Mouse (Mus musculus): ENCODE data around the gene Xab2. TPM values are rescaled to one million over a fixed set of nuclear protein-coding genes. Genes with fewer than 3 reads are reported as not detected.

The Xab2 gene
- 61.4 and 61.6 TPM in 2 replicates for polyA plus RNA-seq (2014; fragmentation: Nextera tagmentation; extraction: Ambion mirVana)

DNA sequence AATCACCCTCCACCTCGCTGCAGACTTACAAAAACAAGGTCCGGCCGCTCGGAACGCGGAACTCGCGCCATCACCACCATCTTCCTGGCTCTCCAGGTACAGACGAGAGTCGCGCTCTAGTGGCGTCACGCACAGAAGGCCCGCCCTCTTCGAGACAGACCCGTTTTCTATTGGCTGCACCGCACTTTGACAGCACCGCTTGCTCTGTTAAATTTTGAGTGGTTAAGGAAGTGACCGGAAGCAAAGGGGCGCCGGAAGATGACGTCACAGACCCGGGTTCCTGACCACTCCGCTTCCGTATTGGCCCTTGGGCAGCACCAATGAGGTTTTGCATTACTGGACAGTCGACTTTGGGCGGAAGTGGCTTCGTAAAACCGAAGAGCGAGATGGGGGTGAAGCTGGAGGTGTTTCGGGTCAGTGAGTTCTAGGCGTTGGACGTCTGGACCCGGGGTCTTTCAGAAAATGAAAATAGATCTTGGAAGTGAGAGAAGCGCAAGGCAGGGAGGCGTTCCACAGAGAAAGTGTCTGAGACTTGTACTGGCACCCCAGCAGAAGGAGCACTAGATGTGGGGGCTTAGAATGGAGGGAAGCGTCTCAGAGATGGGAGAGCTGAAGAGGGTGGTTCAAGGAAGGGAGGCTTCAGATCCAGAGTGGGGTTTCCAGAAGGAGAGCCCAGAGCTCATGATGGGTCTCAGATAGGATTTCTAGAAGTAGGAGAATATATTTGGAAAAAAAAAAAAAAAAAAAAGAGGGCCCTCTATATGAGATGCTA lies at the start of gene Xab2, which contains the start of gene Pet100:
Xab2 (minus strand) TSS at position 118 of the 772 bp plus-strand sequence.
Pet100 (plus strand) TSS at position 350 of the 772 bp plus-strand sequence.
- peak; percentile 97 for ATAC-seq (replicated peaks; ENCODE audit: insufficient number of reproducible peaks, low FRiP score, low TSS enrichment, low read depth)
- Histone ChIP-seq H3K27ac (replicated peaks; ENCODE audit: low read depth, low read length) (no peak within 1 kb of the TSS), H3K4me3 (ENCODE audit: low read depth, low read length) (peak within 1 kb of the TSS; percentile 84), H3K9me3 (replicated peaks; ENCODE audit: control insufficient read depth, low read length) (no peaks in the 10 kb centered on the region), H3K4me1 (ENCODE audit: control insufficient read depth, insufficient read depth, low read length) (no peaks in the 10 kb centered on the region), H3K27me3 (ENCODE audit: control insufficient read depth, insufficient read depth, low read length) (no peaks in the 10 kb centered on the region), H3K4me2 (ENCODE audit: low read depth, low read length) (peak within 1 kb of the TSS; percentile 76), H3K9ac (replicated peaks; ENCODE audit: low read length) (peak within 1 kb of the TSS; percentile 63), H3K36me3 (replicated peaks; ENCODE audit: control insufficient read depth, insufficient read depth, low read depth, low read length) (no peaks in the 10 kb centered on the region; the same call in 1 of the 2 replicates)
- peak; percentile 100 for DNase-seq (ENCODE audit: low spot score)
- WGBS = under 1% methylated on average over 37 of the region's 37 CpGs

DNA sequence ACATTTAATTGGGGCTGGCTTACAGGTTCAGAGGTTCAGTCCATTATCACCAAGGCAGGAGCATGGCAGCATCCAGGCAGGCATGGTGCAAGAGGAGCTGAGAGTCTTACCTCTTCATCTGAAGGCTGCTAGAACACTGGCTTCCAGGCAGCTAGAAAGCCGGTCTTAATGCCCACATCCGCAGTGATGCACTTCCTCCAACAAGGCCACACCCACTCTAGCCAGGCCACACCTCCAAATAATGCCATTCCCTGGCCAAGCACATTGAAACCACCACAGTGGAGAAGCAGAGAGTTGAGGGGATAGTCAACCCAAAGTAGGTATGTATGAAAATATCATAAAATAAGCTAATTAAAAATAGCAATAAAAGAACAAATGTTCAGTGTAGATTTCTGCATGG lies 49.3 kb upstream of the Xab2 start:
- H3K27ac ChIP-seq (replicated peaks; ENCODE audit: low read depth, low read length) = no peak overlapping the region
- no peaks in the 10 kb centered on the region for H3K4me1 ChIP-seq (ENCODE audit: control insufficient read depth, insufficient read depth, low read length)
- no peak overlapping the region for H3K4me2 ChIP-seq (ENCODE audit: low read depth, low read length)
- no peaks in the 10 kb centered on the region for H3K27me3 ChIP-seq (ENCODE audit: control insufficient read depth, insufficient read depth, low read length)
- ATAC-seq (replicated peaks; ENCODE audit: insufficient number of reproducible peaks, low FRiP score, low TSS enrichment, low read depth) = no peak
- DNase-seq (ENCODE audit: low spot score) = no peak
- H3K4me3 ChIP-seq (ENCODE audit: low read depth, low read length) = no peak overlapping the region
- no peaks in the 10 kb centered on the region for H3K9me3 ChIP-seq (replicated peaks; ENCODE audit: control insufficient read depth, low read length)
- 88% methylated on average over 2 of the region's 2 CpGs for WGBS
- no peaks in the 10 kb centered on the region for H3K36me3 ChIP-seq (replicated peaks; ENCODE audit: control insufficient read depth, insufficient read depth, low read depth, low read length)
- H3K9ac ChIP-seq (replicated peaks; ENCODE audit: low read length) = no peak overlapping the region

DNA sequence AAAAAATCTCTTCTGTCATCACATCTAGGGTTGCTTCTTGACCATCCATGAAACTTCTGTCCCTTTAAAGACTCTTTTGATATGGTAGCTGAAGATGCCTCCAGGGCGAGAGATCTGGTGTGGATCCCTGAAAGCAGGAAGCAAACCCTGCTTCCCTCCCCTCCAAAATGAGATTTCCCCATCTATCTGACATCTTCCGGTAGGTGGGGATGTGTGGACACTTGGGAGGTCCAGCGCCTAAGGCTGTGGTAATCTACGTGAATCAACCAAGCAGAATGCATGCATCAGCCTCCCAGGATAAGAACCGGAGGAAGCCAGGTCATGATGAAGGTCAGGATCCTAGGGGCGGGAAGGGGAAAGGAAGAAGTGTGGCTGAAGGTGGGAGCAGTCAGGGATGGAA lies 44.4 kb upstream of the Xab2 start, which contains the start of gene Mcemp1:
Mcemp1 (plus strand) TSS at position 248 of the 400 bp plus-strand sequence.
- H3K9me3 ChIP-seq (replicated peaks; ENCODE audit: control insufficient read depth, low read length) = no peaks in the 10 kb centered on the region
- no peak within 1 kb of the TSS for H3K4me3 ChIP-seq (ENCODE audit: low read depth, low read length)
- H3K27ac ChIP-seq (replicated peaks; ENCODE audit: low read depth, low read length) = no peak within 1 kb of the TSS
- 59% methylated on average over 6 of the region's 6 CpGs for WGBS
- H3K9ac ChIP-seq (replicated peaks; ENCODE audit: low read length) = no peak within 1 kb of the TSS
- no peaks in the 10 kb centered on the region for H3K27me3 ChIP-seq (ENCODE audit: control insufficient read depth, insufficient read depth, low read length)
- no peak within 1 kb of the TSS for H3K4me2 ChIP-seq (ENCODE audit: low read depth, low read length)
- no peaks in the 10 kb centered on the region for H3K36me3 ChIP-seq (replicated peaks; ENCODE audit: control insufficient read depth, insufficient read depth, low read depth, low read length)
- H3K4me1 ChIP-seq (ENCODE audit: control insufficient read depth, insufficient read depth, low read length) = no peaks in the 10 kb centered on the region
- ATAC-seq (replicated peaks; ENCODE audit: insufficient number of reproducible peaks, low FRiP score, low TSS enrichment, low read depth) (no peak), DNase-seq (ENCODE audit: low spot score) (no peak)

DNA sequence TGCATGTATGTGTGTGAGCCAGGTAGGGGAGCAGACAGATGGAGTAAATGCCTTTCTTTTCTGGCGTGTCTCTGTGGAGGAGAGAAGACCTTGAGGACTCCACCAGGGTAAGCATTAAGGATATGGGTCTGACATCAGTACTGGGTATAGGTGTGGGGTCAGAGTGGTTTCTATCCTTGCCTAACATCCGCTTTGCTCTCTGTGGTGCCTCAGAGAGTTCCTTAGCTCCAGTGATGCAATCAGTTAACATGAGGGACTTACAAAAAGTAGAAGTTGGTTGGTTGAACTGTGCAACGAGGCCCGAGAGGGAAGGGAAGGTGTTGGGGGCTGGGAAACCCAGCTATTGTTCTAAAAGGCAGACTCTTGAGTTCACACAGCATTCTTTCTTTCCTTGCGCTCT lies 43.3 kb upstream of the Xab2 start:
- Histone ChIP-seq H3K9me3 (replicated peaks; ENCODE audit: control insufficient read depth, low read length) (no peaks in the 10 kb centered on the region), H3K36me3 (replicated peaks; ENCODE audit: control insufficient read depth, insufficient read depth, low read depth, low read length) (no peaks in the 10 kb centered on the region), H3K27ac (replicated peaks; ENCODE audit: low read depth, low read length) (no peak overlapping the region), H3K4me3 (ENCODE audit: low read depth, low read length) (no peak overlapping the region), H3K4me2 (ENCODE audit: low read depth, low read length) (no peak overlapping the region), H3K4me1 (ENCODE audit: control insufficient read depth, insufficient read depth, low read length) (no peaks in the 10 kb centered on the region), H3K27me3 (ENCODE audit: control insufficient read depth, insufficient read depth, low read length) (no peaks in the 10 kb centered on the region), H3K9ac (replicated peaks; ENCODE audit: low read length) (no peak overlapping the region)
- WGBS = 66% methylated on average over 5 of the region's 5 CpGs
- ATAC-seq (replicated peaks; ENCODE audit: insufficient number of reproducible peaks, low FRiP score, low TSS enrichment, low read depth) (no peak), DNase-seq (ENCODE audit: low spot score) (no peak)

DNA sequence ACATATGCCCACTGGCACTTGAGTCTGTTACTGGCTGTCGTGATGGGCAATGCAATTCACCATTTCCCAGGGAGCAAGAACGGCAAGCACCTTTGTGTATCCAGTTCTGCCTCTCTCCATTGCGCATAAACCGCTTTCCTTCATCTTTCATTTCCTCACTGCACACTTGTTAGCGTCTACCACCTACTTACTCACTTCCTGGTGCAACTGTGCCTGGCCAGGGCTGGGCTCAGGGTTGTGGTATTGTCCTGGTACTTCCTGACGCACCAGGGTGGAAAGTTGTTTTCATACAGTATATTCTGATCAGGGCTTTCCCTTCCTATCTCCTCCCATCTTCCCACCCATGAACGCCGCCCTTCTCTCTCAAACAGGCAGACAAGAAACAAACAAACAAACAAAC lies 39.8 kb upstream of the Xab2 start:
- ATAC-seq (replicated peaks; ENCODE audit: insufficient number of reproducible peaks, low FRiP score, low TSS enrichment, low read depth) = no peak

DNA sequence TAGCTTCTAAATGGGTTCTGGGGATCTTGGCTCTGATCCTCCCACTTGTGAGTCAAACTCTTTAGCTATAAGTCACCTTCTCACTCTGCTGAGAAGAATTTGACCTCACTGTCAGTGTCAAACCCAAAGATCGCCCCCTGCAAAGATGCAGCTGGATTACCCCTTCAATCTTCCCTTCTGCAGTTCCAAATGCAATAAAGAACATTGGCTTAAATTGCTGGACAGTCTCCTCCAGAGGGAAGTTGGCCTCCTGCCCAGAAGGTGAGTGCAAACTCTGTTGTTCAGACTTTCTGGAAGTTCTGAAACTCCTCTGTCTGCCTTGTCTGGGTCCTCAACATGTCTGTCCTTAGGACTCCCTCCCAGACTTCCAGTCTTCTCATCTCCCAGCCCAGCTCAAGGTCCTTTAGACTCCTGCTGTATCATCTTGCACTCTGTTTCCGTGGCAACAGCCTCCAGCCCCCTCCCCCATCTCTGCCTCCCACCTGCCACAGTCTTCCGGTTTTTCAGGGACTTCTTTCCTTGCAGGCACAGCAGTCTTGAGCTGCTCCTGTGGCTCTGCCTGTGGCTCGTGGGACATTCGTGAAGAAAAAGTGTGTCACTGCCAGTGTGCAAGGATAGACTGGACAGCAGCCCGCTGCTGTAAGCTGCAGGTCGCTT lies 35.7 kb upstream of the Xab2 start:
- Histone ChIP-seq H3K27me3 (ENCODE audit: control insufficient read depth, insufficient read depth, low read length) (no peaks in the 10 kb centered on the region), H3K27ac (replicated peaks; ENCODE audit: low read depth, low read length) (no peak overlapping the region; the same call in 1 of the 2 replicates), H3K4me3 (ENCODE audit: low read depth, low read length) (no peak overlapping the region), H3K9me3 (replicated peaks; ENCODE audit: control insufficient read depth, low read length) (no peaks in the 10 kb centered on the region), H3K9ac (replicated peaks; ENCODE audit: low read length) (no peak overlapping the region), H3K4me1 (ENCODE audit: control insufficient read depth, insufficient read depth, low read length) (no peaks in the 10 kb centered on the region; the same call in 1 of the 2 replicates), H3K4me2 (ENCODE audit: low read depth, low read length) (peak overlapping the region; percentile 20; the same call in 1 of the 2 replicates), H3K36me3 (replicated peaks; ENCODE audit: control insufficient read depth, insufficient read depth, low read depth, low read length) (no peaks in the 10 kb centered on the region)
- peak; percentile 63 for DNase-seq (ENCODE audit: low spot score)
- ATAC-seq (replicated peaks; ENCODE audit: insufficient number of reproducible peaks, low FRiP score, low TSS enrichment, low read depth) = no peak; the same call in 1 of the 2 replicates
- 29% methylated on average over 7 of the region's 7 CpGs for WGBS

More for the DNA sequence above, 39.8 kb upstream of the Xab2 start:
- Histone ChIP-seq H3K36me3 (replicated peaks; ENCODE audit: control insufficient read depth, insufficient read depth, low read depth, low read length) (no peaks in the 10 kb centered on the region), H3K4me1 (ENCODE audit: control insufficient read depth, insufficient read depth, low read length) (no peaks in the 10 kb centered on the region; the same call in 1 of the 2 replicates), H3K27me3 (ENCODE audit: control insufficient read depth, insufficient read depth, low read length) (no peaks in the 10 kb centered on the region), H3K27ac (replicated peaks; ENCODE audit: low read depth, low read length) (no peak overlapping the region), H3K9ac (replicated peaks; ENCODE audit: low read length) (no peak overlapping the region), H3K4me3 (ENCODE audit: low read depth, low read length) (no peak overlapping the region), H3K4me2 (ENCODE audit: low read depth, low read length) (no peak overlapping the region), H3K9me3 (replicated peaks; ENCODE audit: control insufficient read depth, low read length) (no peaks in the 10 kb centered on the region)
- WGBS = 79% methylated on average over 8 of the region's 8 CpGs
- no peak for DNase-seq (ENCODE audit: low spot score)

DNA sequence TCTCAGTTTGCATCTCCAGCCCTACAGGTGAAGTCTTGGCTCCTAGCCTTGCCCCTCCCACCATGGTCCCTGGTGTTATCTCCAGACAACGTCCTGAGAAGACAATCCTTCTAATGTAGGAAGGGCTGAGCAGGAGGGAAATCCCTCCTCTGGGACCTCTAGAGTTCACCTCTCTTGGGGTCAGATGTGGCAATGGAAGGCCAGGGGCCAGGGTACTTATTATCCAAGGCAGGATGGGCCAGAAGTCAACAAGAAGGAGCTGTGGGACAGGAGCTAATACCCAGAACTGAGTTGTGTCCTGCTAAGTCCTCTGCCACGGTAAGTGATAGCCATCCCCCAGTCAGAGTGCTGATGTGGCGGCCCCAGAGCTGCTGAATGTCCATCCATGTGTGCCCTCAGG lies 34.4 kb upstream of the Xab2 start, which contains the start of gene Retn:
Retn (plus strand) TSS at position 245 of the 400 bp plus-strand sequence.
- Histone ChIP-seq H3K9me3 (replicated peaks; ENCODE audit: control insufficient read depth, low read length) (no peaks in the 10 kb centered on the region), H3K4me3 (ENCODE audit: low read depth, low read length) (no peak within 1 kb of the TSS), H3K36me3 (replicated peaks; ENCODE audit: control insufficient read depth, insufficient read depth, low read depth, low read length) (no peaks in the 10 kb centered on the region), H3K27ac (replicated peaks; ENCODE audit: low read depth, low read length) (no peak within 1 kb of the TSS), H3K4me1 (ENCODE audit: control insufficient read depth, insufficient read depth, low read length) (no peaks in the 10 kb centered on the region; the same call in 1 of the 2 replicates), H3K27me3 (ENCODE audit: control insufficient read depth, insufficient read depth, low read length) (no peaks in the 10 kb centered on the region), H3K9ac (replicated peaks; ENCODE audit: low read length) (no peak within 1 kb of the TSS), H3K4me2 (ENCODE audit: low read depth, low read length) (no peak within 1 kb of the TSS)
- DNase-seq (ENCODE audit: low spot score) (no peak), ATAC-seq (replicated peaks; ENCODE audit: insufficient number of reproducible peaks, low FRiP score, low TSS enrichment, low read depth) (no peak)
- 68% methylated on average over 3 of the region's 3 CpGs for WGBS
